Mouse (Mus musculus) 3134 (cell line): ENCODE results near the gene Eif2d.

Experiments used
- DNase-seq: peaks from one replicate; pipeline ENCODE4 v3.0.0-alpha.2; 2011; ENCODE audit warnings: low spot score; ENCODE audit not compliant: insufficient read length; ENCODE audit errors: extremely low read depth

Gene Eif2d

DNA sequence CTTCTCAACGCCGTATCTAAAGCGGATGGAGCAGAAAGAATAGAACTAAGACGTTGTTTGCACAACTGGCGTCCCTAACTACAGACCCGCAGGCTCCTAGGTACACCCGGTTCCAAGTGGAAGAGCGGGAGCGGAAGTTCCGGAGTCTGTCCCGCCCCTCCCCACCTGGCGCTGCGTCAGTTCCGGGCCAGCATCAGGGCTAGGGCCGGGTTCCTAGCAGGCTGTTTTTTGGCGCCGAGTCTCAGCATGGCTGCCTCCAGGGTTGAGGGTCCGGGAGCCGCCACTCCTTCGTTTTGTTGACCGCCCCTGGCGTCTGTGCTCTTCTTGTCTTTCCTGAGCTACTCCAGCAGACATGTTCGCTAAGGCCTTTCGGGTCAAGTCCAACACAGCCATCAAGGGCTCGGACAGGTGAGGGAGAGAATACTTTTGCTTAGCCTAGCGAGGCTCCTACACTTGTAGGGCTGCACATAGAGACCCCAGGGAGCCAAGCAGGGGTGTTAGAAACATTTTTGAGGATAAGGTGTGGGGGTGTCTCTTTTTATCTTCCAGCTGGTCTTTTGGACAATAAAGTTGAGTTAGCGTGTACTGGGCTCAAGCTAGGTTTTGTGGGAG lies at the start of gene Eif2d:
Eif2d (plus strand) TSS at position 164 of the 612 bp plus-strand sequence.
- DNase-seq: peak; percentile 91

DNA sequence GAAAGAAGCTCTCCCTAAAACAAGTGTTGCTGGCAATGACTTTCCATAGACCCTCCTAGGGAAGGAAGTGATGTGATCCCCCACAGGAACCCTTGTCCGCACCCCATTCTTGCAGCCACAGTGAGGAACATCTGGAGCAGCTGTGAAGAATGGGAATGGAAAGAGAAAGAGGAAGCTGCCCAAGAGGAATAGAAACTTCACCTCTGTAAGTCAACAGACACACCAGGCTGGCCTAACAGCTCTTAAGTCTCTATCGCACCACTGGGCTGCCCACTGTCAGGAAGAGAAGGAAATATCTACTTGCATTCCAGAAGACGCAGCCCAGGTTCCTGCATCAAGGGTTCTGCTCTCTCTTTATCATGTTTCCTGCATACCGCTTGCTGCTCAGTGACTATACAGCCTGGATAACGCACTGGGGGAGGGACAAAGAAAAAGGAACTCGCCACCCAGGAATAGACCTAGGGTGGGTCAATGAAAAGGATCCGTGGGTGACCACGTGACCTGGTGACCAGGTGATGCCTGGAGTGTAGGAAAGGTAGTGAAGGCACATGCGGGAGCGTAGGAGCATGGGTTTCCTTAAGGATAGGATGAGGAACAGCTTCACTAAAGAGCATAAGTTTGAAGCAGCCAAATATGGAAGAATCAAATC lies 49.1 kb upstream of the Eif2d start:
- no peak for DNase-seq

DNA sequence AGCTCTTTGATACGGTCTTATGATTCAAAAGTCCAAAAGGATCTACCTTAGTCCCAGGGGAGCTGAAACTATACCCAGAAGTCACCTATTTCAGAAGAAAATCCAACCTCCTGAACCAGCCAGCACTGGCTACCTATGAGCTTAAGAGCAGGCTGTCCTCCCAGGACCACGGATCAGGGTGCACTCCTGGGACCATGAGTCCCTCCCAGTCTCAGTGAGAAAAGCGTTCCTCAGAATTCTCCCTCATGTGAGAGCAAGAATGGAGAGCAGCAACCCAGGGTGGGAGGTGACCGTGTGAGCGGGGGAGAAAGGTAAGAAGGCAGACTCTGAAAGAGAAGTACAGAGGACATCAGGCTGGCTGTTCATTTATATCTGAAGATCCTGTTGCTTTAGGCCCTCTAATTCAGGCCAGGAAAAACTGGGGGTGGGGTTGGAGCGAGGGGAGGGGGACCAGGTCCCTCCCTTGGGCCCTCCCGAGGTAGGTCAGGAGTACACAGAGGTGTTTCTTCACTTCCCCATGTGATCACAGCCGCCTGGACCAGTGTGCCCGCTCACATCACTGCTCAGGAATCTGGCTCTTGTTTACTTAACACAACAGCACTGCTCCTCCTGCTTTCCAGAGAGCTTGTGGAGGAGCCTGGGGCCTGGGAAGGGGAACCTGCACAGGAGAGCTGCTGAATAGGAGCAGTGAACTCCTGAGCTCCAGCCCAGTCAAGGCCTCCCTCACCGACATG lies 45.2 kb upstream of the Eif2d start:
- peak; percentile 78 for DNase-seq

DNA sequence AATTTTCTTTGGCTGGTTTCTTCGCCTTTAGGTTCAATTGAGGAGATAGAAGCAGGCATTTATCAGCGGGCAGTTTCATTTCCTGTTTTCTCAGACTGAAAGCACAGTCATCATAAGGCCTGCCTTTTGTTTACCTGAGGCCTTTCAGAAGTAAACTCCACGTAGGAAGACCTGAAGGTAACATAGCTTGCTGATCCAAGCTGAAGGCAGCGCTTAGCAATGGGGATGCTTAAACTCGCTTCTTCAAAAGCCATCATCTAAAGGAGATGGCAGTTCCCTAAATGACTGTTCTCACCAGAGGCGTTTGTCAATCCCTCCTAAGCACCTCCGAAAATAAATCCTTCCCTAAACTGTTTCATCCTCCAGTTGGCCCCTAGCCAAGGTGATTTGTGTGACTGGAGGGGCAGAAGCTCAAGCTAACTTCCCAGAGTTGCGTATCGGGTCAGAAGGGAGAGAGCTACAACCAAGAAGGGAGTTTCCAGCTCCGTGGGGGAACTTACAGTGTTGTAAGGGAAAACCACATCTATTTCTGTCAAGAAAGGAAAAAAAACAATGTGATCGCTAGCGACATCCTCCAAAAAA lies 42.4 kb upstream of the Eif2d start:
- DNase-seq: no peak

DNA sequence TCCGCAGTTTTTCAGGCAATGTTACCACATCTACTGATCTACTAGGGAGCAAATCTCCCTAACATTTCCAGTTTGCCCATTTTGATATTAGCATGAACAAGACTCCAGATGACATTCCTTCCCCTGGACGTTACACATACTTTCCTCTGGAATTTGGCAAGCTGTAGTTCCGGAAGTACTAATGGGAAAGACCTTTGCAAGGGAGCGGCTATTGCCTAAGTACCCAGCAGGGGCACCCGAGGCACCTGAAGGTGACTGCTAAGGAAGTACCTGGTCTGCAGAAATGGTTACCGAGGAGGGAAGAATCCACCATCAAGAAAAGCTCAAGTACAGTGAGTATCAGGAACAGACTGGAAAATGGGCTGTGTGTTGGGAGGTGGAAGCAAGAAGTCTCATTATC lies 40.4 kb upstream of the Eif2d start:
- peak; percentile 56 for DNase-seq

DNA sequence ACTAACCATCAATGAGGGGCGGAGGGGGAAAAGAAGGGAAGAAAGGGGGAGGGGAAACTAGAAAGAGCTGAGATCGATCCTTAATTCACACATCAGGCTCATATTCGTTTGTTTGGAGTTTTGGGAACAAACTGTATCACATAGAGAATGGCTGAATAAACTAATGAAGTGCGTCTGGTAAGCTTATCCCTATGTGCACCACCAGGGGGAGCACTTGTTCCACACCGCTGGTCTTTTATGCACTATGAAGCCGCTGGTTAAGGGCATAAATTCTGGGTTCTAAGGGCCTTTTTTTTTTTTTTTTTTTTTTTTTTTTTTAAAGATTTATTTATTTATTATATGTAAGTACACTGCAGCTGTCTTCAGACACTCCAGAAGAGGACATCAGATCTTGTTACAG lies 37.0 kb upstream of the Eif2d start:
- DNase-seq: peak; percentile 32

DNA sequence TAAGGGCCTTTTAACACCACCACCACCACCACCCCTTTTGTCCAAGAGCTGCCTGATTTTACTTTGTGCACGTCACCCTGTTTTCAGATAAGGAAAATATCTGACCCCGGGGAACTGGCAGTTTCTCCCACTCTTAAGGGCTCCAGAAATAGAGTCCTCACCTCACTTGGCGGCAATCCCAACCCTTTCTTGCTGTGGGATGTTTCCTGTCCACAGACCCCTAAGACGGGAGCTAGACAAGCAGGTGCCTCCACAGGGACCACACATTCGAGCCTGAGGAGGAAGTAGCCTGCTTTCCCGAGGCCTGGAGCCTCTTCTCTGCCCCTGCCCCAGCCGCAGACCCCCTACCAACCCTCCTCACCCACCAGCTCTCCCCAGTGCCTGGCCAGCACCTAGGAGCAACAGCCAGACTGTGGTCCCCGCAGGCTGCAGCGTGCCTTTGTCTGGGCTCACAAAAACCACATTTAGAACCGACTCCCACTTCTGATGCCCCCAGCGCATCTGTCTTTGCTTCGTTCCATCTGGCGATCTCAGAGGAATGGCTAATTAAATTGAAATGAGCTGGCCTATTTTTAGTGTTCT lies 36.5 kb upstream of the Eif2d start:
- DNase-seq: no peak

DNA sequence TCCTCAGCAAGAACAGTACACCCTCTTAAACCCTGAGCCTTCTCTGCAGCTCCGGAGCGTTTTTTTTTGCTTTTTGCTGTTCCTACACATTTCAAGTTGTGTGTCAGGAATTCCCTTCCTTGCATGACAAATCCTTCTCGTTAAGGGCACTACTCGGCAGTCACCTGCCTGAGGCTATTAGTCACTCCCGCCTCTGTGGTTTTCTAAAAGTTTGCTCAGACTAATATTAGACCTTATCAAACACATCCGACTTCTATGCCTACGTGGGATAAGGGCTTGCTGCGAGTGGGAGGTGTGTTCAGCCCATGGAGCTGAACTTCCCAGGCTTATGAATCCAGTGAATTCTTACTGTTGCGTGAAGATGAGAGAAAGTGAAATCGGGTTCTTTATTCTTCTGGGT lies 34.5 kb upstream of the Eif2d start:
- peak; percentile 31 for DNase-seq

DNA sequence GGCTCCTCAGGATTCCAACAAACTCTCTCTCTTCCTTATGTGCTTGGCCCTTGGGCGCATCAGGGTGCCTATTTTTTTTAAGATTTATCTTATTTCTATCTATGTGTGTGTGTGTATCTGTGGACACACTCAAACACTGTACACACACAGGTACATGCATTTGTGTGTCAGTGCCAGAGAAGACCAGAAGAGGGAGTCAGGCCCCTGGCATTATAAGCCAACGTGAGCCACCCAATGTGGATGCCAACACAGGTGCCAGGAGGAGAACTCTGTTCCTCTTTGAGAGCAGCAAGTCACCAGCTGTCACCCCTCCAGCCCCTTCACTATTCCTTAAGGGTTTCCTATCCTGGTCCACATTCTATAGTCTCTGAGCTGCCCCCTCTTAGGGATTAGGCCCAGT lies 34.0 kb upstream of the Eif2d start:
- DNase-seq: no peak

DNA sequence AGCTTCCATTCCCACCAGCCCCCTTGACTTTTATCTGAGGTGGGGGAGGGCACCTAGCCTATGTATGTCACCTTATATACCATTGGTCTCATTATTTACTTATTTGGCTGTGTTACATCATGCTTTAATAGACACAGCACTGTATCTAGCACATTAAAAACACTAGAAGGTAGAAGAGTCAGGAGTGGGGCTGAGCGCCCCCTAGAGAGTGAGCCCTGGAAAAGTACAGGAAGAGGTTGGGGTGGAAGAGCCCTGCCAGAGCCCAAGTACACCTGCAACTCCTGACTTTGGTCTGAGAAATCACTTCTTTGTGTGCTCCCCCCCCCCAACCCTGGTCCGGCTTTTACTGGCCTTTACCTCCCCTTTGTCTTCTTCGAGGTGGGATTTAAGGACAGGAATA lies 31.0 kb upstream of the Eif2d start:
- DNase-seq: no peak

DNA sequence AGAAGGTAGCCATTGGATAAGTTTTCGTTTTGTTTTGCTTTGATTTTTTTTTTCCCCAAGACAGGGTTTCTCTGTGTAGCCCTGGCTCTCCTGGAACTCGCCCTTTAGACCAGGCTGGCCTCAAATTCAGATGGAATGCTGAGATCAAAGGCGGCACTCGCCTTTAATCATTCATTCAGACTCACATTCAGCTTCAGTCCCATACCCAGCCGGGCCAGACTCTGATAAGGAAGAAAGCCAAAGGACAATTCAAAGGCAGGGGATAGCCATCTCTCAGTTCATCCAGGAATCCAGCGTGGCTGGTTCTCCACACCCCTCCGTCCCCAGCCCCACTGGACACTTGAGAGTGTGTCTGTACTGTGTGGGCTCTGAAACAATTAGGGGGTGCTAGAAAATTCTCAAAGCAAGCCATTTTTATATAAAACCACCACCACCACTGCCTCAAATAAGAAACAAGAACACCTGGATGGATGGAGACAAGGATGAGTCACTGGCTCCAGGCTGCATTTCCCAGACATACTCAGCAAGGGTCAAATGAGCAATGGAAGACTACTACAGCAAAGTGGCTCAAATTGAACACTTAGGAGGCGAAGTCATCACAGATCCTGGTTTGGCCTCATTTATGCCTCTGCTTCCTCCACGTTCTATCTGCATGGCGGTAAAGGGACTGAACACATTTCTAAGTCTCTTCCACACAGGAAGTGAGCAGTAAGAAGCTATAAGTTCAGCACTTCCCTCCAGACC lies 29.3 kb upstream of the Eif2d start:
- no peak for DNase-seq

DNA sequence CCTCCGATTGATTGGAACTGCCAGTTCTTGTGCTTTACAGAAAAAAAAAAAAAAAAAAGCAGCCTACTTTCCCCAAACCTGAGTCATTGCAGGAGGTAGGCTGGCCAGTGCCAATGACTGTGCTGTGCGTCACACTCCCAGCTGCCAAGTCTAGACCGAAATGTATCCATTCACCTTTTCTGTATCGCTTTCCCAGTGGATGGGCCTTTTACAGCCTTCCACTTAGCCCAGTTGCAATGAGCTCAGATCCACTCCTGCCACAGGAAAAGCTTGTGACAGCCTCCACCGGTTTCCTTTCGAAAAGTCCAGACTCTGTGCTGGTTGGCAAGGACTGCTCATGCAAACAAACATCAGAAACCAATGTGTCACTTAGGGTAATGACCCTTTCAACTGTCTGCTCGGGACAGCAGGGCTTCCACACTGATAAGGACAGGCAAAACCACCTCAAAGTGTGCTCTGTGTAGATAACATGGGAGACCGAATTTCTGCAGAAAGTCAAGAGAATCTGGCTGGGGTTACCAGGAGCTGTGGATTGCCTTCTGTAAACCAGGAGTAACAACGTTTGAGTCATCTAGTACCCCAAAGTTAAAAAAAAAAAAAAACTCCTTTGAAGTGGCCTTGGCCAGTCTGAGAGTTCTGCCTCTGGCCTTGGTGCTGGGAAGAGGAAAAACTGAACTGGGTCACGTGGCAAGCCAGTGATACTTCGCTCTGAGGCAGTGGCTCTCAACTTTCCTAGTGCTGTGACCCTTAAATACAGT lies 26.8 kb upstream of the Eif2d start:
- peak; percentile 70 for DNase-seq

DNA sequence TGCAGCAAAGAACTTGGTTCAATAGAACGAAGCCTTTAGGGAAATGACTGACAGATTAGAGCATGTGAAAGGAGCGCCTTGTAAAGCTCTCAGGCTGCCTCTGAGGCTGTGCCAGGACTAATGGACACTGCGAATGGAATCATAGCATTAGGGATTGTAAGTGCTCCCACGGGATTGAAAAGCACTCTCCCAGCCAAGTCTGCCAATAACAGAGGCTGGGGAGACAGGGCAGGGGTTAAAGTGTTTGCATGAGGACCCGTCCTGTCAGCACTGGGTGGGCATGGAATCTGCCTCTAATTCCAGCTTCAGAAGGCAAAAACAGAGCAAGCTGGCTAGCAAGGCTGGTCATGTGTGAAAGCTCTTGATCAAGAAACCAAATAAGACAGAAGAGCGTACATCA lies 18.8 kb upstream of the Eif2d start:
- DNase-seq: no peak

DNA sequence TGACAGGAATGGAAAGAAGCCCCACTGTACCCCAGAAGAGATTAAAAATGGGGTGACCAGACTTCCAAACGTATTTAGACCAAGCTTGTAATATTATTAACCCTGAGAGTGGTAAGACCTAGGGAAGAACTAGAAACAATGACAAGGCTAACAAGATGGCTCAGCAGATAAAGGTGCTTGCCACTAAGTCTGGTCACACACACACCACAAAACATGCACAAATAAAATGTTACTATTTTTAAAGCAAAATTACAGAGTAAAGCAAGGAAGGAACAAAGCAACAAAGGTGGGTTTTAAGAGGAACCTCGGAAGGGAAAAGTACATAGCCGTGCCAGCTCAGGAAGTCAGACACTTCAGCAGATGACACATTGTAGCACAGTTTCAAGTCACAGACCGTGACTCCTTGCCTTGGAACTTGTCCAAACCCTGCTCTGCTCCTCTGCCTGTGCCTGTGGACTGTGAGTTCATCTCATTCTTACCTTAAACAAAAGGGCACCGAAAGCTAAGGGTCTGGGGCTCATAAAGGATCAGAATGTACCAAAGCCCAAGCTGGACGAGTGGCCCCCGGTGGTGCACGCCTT lies 17.9 kb upstream of the Eif2d start:
- peak; percentile 68 for DNase-seq

DNA sequence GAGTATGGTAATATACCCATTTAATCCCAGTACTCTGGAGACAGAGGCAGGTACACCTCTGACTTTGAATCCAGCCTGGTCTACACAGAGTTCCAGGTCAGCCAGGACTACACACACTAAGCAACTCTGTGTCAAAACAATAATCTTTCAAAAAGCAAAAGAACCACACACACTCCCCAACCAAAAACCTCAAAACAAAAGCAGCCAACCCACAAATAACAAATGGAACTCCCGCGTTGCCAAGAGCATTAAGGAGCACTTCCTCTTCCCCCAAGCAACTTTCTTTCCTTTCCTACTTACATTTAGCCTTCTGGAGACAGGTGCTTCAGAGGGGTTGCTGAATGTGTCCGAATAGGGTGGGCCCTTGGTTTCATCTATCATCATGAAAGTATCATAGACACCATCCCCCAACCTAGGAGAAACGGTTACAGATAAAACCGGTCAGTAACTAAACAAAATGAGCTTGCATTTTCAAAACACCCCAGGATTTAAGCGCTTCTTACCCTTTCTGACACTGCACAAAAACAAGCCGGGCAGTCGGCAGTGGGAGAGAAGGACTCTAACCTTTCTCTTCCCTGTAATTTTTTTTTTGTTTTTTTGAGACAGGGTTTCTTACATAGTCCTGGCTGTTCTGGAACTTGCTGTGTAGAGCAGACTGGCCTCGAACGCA lies 16.9 kb upstream of the Eif2d start:
- DNase-seq: no peak

DNA sequence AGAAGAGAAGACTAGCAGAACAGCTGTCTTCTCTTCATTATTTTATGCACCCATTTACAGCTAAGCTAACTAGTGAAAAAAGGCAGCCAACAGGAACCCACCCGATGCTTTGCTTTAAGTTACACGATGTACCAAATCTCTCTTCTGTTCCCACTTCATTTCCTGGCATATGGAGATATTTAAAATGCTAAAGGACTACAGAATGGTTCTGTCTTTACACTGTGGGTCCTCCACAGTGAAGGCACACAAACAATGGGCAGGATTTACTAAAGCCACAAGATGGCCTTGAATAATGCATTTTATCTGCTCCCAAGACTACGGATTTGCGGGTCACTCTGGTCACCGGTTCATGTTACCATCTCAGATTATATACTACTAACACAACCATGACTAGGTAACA lies 15.9 kb upstream of the Eif2d start:
- no peak for DNase-seq

DNA sequence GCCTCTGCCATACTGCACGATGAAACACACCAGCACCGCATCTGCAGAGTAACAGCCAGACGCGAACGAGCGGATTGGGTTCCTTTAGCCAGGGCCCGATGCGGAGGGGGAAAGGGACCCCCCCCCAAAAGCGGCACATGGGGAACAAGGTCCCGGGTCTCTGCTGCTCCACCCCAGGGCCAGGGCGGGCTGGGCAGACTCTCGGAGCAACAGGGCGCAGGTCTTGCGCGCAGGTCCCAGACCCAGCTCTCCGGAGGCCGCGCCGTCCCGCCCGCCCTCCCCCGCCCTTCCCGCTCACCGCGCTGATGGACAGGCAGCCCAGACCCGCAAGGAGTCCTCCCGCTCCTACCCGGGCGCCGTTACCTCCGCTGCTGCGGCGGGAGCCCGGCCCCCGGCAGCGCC lies 15.3 kb upstream of the Eif2d start:
- DNase-seq: no peak

DNA sequence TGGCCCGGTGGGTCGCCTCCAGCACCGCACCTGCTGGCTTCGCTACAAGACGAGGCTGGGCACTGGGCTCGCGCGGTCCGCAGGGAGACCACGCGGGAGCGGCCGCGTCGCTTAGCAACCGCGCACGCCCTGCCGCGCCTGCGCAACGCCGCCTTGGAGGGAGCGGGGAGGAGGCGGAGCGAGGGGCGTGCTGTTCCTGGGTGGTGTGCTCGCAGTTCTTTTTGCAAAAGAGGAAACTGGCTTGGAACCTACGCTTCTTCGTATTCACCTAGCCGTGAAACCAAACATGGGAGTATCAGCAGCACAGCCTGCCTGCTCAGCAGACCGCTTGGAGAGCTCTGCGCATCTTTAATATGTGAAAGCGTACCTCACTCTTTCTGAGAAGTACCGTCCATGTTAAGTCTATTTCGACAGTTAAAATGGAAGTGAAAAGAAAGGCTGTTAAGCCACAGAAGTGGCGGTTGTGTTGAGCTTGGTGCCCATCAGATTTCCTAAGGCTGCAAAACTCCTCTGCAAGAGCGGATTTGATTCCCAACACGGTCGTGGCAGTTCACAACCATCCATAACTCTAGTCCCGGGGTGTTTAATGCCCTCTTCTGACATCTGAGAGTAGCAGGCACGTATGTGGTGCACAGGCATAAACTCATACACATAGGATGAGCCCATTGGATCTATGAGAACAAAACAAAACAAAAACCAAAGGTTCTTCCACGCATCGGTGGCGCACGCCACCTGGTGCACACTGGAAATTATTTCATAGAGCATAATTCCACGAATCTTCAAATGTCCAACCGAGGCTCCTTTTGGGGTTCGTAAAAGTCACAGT lies 14.6 kb upstream of the Eif2d start, which contains the start of gene Dyrk3:
Dyrk3 (minus strand) TSS at position 150 of the 826 bp plus-strand sequence.
- peak; percentile 97 for DNase-seq
